Mouse (Mus musculus): Measurements from ENCODE around the gene Rab13.
"Not testable (repeated sequence)": the region's sequence is repeated elsewhere in the genome, so short reads cannot be mapped to it uniquely, and the experiment has no call there.

DNA sequence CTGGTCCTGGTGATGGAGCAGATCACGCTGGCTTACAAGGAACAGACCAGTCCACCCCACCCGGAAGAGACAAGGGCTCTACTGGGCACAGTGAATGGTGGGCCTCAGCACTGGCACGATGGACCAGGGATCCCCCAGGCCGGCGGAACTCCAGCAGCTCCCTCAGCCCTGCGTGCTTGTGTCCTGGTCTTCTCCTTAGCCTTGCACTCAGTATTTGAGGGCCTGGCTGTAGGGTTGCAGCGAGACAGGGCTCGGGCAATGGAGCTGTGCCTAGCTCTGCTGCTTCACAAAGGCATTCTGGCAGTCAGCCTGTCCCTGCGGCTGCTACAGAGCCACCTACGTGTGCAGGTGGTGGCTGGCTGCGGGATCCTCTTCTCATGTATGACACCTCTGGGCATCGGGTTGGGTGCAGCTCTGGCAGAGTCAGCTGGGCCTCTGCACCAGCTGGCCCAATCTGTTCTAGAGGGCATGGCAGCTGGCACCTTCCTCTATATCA, 38.3 kb downstream of the Rab13 start:
- not testable (repeated sequence) for TF ChIP-seq TAL1, GATA1 (IDR thresholded peaks at IDR 0.05; ENCODE audit: low read length)
